Comparison of ENCODE assay signal across 8 mouse cellular contexts in the genomic region with DNA sequence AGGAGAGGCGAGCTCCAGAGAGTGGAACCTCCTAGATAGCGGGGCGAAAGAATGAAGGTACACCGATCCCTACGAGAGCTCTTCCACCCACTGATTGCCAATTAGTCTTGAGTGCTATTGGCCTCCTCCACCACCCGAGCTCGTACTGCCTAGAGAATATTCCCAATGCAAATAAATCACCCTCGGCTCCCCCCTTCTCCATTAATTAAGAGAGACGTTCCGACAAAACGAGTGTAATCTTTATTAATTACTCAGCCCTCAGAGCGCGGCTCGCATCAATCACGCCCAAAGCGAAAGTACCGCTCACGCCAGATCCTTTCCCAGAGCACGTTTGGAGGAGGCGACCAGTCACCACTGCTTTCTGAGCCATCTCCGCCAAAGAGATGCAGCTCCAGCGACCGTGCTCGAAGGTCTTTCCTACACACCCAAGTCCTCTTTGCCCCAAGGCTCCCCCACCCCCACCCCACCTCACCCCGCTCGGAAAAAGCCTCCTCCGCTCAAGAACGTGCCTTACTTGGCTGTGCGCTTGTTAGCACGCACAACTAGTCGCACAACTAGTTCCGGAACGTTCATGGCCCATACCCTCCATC. TPM values are rescaled to one million over a fixed set of nuclear protein-coding genes. Genes with fewer than 3 reads are reported as not detected.
DNase-seq lines count a peak whose midpoint lies in the region; ATAC-seq and TF ChIP-seq lines count a peak whose summit lies in the region.

No protein-coding gene starts in this region.

- TF ChIP-seq POLR2A in limb, embryonic 14.5 days (IDR thresholded peaks at IDR 0.05; ENCODE audit: borderline replicate concordance, extremely low read depth, insufficient read depth, insufficient read length) = no peak

- H3K36me3 ChIP-seq in forebrain, embryonic 14.5 days (ENCODE audit: control insufficient read depth, insufficient read depth, low read length) = no peaks in the 10 kb centered on the region
- H3K36me3 ChIP-seq in limb, embryonic 14.5 days (ENCODE audit: control insufficient read depth, insufficient read depth, low read length) = no peaks in the 10 kb centered on the region

- WGBS in forebrain, embryonic 14.5 days = under 1% methylated on average over 33 of the region's 33 CpGs
- 1% methylated on average over 32 of the region's 33 CpGs for WGBS in limb, embryonic 14.5 days

- 0 out of 2 replicates have a peak, but pooled peaks cover 4% of the 10 kb centered on the region for H3K4me1 ChIP-seq in forebrain, embryonic 14.5 days (ENCODE audit: control insufficient read depth, insufficient read depth, low read length)
- no peaks in the 10 kb centered on the region for H3K4me1 ChIP-seq in limb, embryonic 14.5 days (ENCODE audit: control insufficient read depth, insufficient read depth, low read length)

- no peaks in the 10 kb centered on the region for H3K9me3 ChIP-seq in forebrain, embryonic 14.5 days (replicated peaks; ENCODE audit: control insufficient read depth, low read length)
- no peaks in the 10 kb centered on the region for H3K9me3 ChIP-seq in limb, embryonic 14.5 days (ENCODE audit: control insufficient read depth, low read length)

- peaks cover 92% of the 10 kb centered on the region for H3K27me3 ChIP-seq in forebrain, embryonic 14.5 days (replicated peaks; ENCODE audit: control insufficient read depth, insufficient read depth, low read length)
- peaks cover 96% of the 10 kb centered on the region for H3K27me3 ChIP-seq in limb, embryonic 14.5 days (ENCODE audit: control insufficient read depth, insufficient read depth, low read length)

- ATAC-seq in cerebellum, adult (ENCODE audit: insufficient number of reproducible peaks, low FRiP score, low TSS enrichment) = peak; percentile 36; the same call in 1 of the 2 replicates
- peak; percentile 41 for ATAC-seq in CD4-positive, CD25-positive, alpha-beta regulatory T cell, adult 4 months
- peak; percentile 38; the same call in 1 of the 2 replicates for ATAC-seq in forebrain, embryonic 14.5 days
- ATAC-seq in limb, embryonic 14.5 days (ENCODE audit: low FRiP score, low read depth) = 0 out of 2 replicates have a peak, but pooled peaks have one; percentile 23

- no peak overlapping the region for H3K9ac ChIP-seq in forebrain, embryonic 14.5 days (ENCODE audit: low read length)
- no peak overlapping the region for H3K9ac ChIP-seq in limb, embryonic 14.5 days (ENCODE audit: low read depth, low read length, severe bottlenecking)

- H3K4me3 ChIP-seq in forebrain, embryonic 14.5 days (ENCODE audit: low read depth, low read length) = peak overlapping the region; percentile 22
- H3K4me3 ChIP-seq in limb, embryonic 14.5 days (replicated peaks; ENCODE audit: low read length) = peak overlapping the region; percentile 38

- H3K27ac ChIP-seq in forebrain, embryonic 14.5 days (ENCODE audit: low read depth, low read length) = no peak overlapping the region
- no peak overlapping the region for H3K27ac ChIP-seq in limb, embryonic 14.5 days (replicated peaks; ENCODE audit: low read depth, low read length)

- H3K4me2 ChIP-seq in forebrain, embryonic 14.5 days (ENCODE audit: low read length) = peak overlapping the region; percentile 41
- peak overlapping the region; percentile 53 for H3K4me2 ChIP-seq in limb, embryonic 14.5 days (replicated peaks; ENCODE audit: low read depth, low read length, severe bottlenecking)

- DNase-seq in cerebellum, adult 9-10 months = no peak
- peak; percentile 68 for DNase-seq in forebrain, embryonic 14.5 days (ENCODE audit: low spot score)
- no peak for DNase-seq in limb, embryonic 14.5 days (ENCODE audit: low spot score)
- DNase-seq in retina, embryonic 14.5 days (ENCODE audit: low spot score) = peak; percentile 54
- DNase-seq in urinary bladder, adult 2 months (ENCODE audit: low spot score) = no peak
- DNase-seq in thymus, postnatal 14 days = no peak

RNA-seq across cellular contexts. Expression of gene Pax3, which starts 6.8 kb away (rescaled TPM):
- not detected for polyA plus RNA-seq in CD4-positive, CD25-positive, alpha-beta regulatory T cell, adult 4 months (2017; shearing (Covaris generic))
- 0.24 and 0.33 TPM in 2 replicates for polyA plus RNA-seq in forebrain, embryonic 14.5 days (2014; fragmentation: Nextera tagmentation; extraction: Ambion mirVana)
- polyA plus RNA-seq in limb, embryonic 14.5 days (2012; rRNA removed) = 0.54 and 0.69 TPM in 2 replicates
- 0.97 and 0.99 TPM in 2 replicates for polyA plus RNA-seq in limb, embryonic 14.5 days (2014; fragmentation: Nextera tagmentation; extraction: Ambion mirVana)
- not detected in 2 replicates for polyA plus RNA-seq in urinary bladder, adult 2 months (2012; rRNA removed)

Comparison
In these comparisons a context has a peak if more than half of its experiments do, and no peak if none do; other contexts are left out.
1. DNase-seq: peak in forebrain, embryonic 14.5 days (single experiment) and retina, embryonic 14.5 days (single experiment); none in cerebellum, adult 9-10 months (single experiment), limb, embryonic 14.5 days (single experiment), urinary bladder, adult 2 months (single experiment) and thymus, postnatal 14 days (single experiment).
2. Peak in every context shown above with its lines, with median percentiles within 50 percentile points of each other: ATAC-seq.